ENCODE assay signal across 8 mouse cellular contexts in the genomic region with DNA sequence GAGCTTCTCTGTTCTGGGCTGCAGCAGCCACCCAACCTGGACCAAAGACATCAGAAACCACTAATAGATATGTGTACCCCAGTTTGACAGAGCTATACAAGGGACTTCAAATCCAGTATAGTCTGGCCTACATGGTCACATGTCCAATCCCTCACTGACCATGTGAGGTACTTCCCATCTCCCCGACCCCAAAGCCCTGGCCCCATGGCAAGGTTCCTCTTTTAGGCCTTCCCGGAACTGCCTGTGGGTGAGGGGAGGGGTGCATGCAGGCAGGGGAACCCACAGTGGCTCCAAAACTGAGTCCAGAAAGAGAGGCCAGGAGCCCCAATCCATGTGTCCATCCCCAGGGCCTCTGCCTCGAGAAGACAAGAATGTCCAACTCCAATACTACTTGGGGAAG. TPM values are rescaled to one million over a fixed set of nuclear protein-coding genes. Genes with fewer than 3 reads are reported as not detected.
DNase-seq lines count a peak whose midpoint lies in the region; ATAC-seq and TF ChIP-seq lines count a peak whose summit lies in the region.

No protein-coding gene starts in this region.

- no peaks in the 10 kb centered on the region for H3K27me3 ChIP-seq in kidney, postnatal 0 days (ENCODE audit: insufficient read depth, low read length)
- no peaks in the 10 kb centered on the region for H3K27me3 ChIP-seq in hindbrain, embryonic 14.5 days (ENCODE audit: control insufficient read depth, insufficient read depth, low read length)

- DNase-seq in kidney, postnatal 0 days (ENCODE audit: low spot score), result no peak
- DNase-seq in kidney, postnatal 14 days, result no peak
- peak; percentile 52 for DNase-seq in c-Kit-positive CD71-negative TER-119-negative erythroid progenitor cells, embryonic 14.5 days (ENCODE audit: low read depth)
- DNase-seq in hindbrain, embryonic 14.5 days (ENCODE audit: low spot score), result no peak
- no peak for DNase-seq in ovary, postnatal 10 days (ENCODE audit: low spot score)
- DNase-seq in frontal cortex, postnatal 36 days (ENCODE audit: low spot score in 2 of 2), result no peak
- DNase-seq in embryo, embryonic 11 days, result no peak

- no peaks in the 10 kb centered on the region for H3K9me3 ChIP-seq in kidney, postnatal 0 days (replicated peaks; ENCODE audit: low read length)
- no peaks in the 10 kb centered on the region for H3K9me3 ChIP-seq in hindbrain, embryonic 14.5 days (ENCODE audit: control insufficient read depth, low read length)

- WGBS in kidney, postnatal 0 days, result 56% methylated on average over 3 of the region's 3 CpGs
- 71% methylated on average over 3 of the region's 3 CpGs for WGBS in hindbrain, embryonic 14.5 days

- H3K4me1 ChIP-seq in kidney, postnatal 0 days (replicated peaks; ENCODE audit: insufficient read depth, low read length), result peaks cover 23% of the 10 kb centered on the region; the same call in 1 of the 2 replicates
- H3K4me1 ChIP-seq in hindbrain, embryonic 14.5 days (replicated peaks; ENCODE audit: control insufficient read depth, insufficient read depth, low read length), result peaks cover 71% of the 10 kb centered on the region

- no peak overlapping the region for H3K9ac ChIP-seq in kidney, postnatal 0 days (ENCODE audit: low read depth, low read length)
- H3K9ac ChIP-seq in hindbrain, embryonic 14.5 days, result peak overlapping the region; percentile 34; the same call in 1 of the 2 replicates

- 0 out of 2 replicates have a peak, but pooled peaks cover 13% of the 10 kb centered on the region for H3K36me3 ChIP-seq in kidney, postnatal 0 days (ENCODE audit: insufficient read depth, low read length)
- H3K36me3 ChIP-seq in hindbrain, embryonic 14.5 days (replicated peaks; ENCODE audit: control insufficient read depth, insufficient read depth), result peaks cover 44% of the 10 kb centered on the region

- TF ChIP-seq CTCF in kidney, postnatal 0 days (IDR thresholded peaks at IDR 0.05; ENCODE audit: low read depth), result no peak

- H3K27ac ChIP-seq in kidney, postnatal 0 days, result peak overlapping the region; percentile 1; the same call in 1 of the 2 replicates
- H3K27ac ChIP-seq in hindbrain, embryonic 14.5 days, result 0 out of 2 replicates have a peak overlapping the region, but pooled peaks have one; percentile 7

- H3K4me3 ChIP-seq in kidney, postnatal 0 days (replicated peaks; ENCODE audit: low read depth, low read length), result no peak overlapping the region
- no peak overlapping the region for H3K4me3 ChIP-seq in hindbrain, embryonic 14.5 days (replicated peaks; ENCODE audit: low read length)

- ATAC-seq in kidney, postnatal 0 days (replicated peaks; ENCODE audit: low FRiP score, low read depth), result no peak
- ATAC-seq in hindbrain, embryonic 14.5 days (ENCODE audit: low FRiP score), result no peak
- peak; percentile 89 for ATAC-seq in monocyte, adult 5-6 weeks (replicated peaks; ENCODE audit: insufficient number of reproducible peaks, low FRiP score, low TSS enrichment, poor library complexity, severe bottlenecking)

- no peak overlapping the region for H3K4me2 ChIP-seq in kidney, postnatal 0 days (ENCODE audit: low read length)
- H3K4me2 ChIP-seq in hindbrain, embryonic 14.5 days (replicated peaks), result 0 out of 2 replicates have a peak overlapping the region, but pooled peaks have one; percentile 6

RNA-seq across cellular contexts. Expression of gene Ttyh3, which starts 6.8 kb away (rescaled TPM):
- 21.7 and 25.3 TPM in 2 replicates for polyA plus RNA-seq in kidney, postnatal 0 days (2015; fragmentation: Nextera tagmentation; extraction: Ambion mirVana)
- 95.0 and 98.9 TPM in 2 replicates for polyA plus RNA-seq in hindbrain, embryonic 14.5 days (2014; fragmentation: Nextera tagmentation; extraction: Ambion mirVana)
- total RNA-seq in monocyte, adult 5-6 weeks (2017), result 12.6 to 29.2 TPM (median 15.6 TPM) in 3 replicates

RNA-seq across cellular contexts. Expression of gene Lfng, which starts 35.0 kb away (rescaled TPM):
- polyA plus RNA-seq in kidney, postnatal 0 days (2015; fragmentation: Nextera tagmentation; extraction: Ambion mirVana), result 28.8 and 33.4 TPM in 2 replicates
- 25.7 and 30.1 TPM in 2 replicates for polyA plus RNA-seq in hindbrain, embryonic 14.5 days (2014; fragmentation: Nextera tagmentation; extraction: Ambion mirVana)
- 274 to 469 TPM (median 297 TPM) in 3 replicates for total RNA-seq in monocyte, adult 5-6 weeks (2017)
